Mouse (Mus musculus) adipocyte (in vitro differentiated cells): ENCODE results near the gene Mab21l1.

ENCODE experiments used
- DNase-seq: peaks from one replicate; pipeline ENCODE4 v3.0.0-alpha.2; 2016; ENCODE audit warnings: low spot score

Gene Mab21l1

DNA sequence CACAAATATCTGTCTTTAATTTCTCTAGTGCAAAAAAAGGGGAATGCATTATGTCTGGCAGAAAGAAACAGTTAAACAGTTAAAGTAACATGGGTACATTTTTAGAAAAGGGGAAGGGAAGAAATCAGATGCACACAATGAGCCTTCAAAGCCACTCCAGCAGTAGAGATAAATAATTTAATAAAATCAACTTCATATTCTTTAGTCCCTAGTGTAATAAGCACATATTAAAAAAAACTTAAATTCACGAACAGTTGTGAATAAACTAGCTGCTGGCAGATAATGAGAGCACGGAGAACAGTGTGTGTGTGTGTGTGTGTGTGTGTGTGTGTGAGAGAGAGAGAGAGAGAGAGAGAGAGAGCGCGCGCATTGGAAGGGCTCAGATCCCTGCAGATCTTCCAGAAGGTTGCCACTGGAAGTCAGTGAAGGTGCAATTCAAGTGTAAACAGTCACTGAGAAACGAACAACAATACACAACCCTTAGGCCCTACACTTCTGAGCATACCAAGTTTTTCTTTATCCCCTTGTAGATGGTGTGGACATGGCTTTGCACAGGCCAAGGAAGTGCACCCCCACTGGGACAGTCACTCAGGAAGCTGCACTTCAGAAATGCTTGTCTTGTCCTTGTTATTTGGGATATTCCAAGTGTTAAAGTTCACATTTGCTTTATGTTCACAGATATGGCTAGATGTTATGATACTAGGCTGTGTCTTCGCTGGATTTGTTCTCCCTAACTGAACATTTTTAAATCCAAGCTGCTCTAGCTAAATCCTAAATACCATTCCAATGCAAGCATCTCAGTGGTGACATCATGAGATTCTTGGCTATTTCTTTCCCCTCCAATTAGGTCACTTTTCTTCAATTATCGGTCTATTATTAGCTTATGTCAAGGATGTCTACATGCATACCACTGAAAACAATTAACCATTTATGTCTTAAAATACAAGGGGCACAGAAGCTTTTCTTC lies 3.3 kb upstream of the Mab21l1 start:
- no peak for DNase-seq

DNA sequence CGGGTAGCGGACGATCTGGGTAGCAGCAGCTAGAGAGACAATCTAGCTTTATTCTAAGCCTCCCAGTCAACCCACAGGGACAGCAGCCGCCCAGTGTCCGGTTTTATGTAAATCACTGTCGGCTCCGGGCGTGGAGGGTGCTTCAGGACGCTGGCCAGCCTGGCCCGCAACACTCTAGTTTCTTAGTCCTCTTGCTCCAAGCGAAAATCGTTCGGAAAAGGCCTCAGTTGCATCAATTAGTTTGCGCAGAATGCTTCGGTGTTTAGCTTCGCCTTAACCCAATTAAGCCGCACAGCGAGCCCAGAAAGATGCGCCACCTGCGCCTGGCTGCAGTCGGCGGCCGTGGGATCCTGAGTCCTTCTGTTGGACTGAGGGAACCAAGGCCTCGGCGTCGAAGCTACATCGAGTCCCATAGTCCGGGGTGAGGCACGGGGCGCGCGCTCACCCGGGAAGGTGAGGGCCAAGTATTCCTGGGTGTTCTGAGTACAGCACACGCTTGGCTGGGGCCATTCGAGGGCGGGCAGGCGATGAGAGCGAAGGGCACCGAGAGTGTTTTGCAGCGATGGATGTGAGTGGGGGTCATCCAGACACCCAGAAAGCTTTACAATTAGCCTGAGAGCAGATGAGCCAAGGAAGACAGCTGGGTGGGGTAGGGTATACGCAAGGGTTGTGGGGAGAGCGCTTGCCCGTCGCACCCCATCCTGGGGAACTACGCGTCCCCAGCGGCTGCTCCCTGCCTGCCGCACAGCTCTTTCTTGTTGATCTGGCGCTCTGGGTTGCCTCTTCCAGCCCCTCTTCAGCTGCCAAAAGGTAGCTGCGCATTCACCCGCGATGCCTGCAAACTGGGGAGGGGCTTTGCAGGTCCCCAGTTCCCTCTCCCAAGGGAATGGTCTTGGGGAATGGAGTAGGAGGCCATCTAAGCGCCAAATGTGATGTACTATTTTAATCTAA lies 1.9 kb upstream of the Mab21l1 start:
- no peak for DNase-seq

DNA sequence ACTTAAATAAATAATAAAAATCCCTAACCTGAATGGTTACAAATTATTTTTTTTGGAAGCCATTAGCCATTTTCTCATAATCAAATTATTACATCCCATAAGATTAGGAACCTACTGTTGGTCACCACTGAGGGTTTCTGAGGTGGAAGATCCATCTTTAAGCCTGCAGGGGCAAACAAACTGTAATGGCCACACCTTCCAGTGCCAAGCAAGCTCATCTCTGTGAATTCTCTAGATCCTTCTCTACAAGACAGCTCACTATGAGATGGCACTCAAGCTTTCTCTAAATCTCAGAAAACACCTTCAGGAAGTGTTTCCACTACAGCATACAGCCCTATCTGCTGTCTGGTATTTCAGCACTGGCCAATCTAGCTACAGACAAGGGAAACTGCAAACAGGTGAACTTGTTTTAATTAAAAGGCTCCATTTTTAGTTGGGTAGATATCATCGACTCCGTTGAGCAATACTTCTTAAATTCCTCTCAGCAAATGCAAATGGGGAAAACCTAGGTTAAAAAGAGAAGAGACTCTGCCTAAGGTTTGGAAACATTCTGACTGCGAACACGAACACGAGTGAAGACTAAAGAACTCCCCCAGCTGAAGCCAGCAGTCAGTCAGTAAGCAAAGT lies 768 bp upstream of the Mab21l1 start:
- DNase-seq = no peak

DNA sequence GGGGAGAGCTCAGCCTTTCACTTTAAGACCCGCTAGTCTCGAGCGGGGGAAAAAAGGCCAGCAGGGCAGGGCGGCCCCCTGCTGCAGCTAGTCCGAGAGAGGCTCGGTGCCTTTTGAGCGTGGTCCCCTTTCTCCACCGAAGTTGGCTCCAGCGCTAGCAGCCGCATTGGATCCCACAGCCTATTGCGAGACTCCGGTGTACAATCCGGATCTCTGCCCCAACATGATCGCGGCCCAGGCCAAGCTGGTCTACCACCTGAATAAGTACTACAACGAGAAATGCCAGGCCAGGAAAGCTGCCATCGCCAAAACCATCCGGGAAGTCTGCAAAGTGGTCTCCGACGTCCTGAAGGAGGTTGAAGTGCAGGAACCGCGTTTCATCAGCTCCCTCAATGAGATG lies 461 bp downstream of the Mab21l1 start:
- no peak for DNase-seq

DNA sequence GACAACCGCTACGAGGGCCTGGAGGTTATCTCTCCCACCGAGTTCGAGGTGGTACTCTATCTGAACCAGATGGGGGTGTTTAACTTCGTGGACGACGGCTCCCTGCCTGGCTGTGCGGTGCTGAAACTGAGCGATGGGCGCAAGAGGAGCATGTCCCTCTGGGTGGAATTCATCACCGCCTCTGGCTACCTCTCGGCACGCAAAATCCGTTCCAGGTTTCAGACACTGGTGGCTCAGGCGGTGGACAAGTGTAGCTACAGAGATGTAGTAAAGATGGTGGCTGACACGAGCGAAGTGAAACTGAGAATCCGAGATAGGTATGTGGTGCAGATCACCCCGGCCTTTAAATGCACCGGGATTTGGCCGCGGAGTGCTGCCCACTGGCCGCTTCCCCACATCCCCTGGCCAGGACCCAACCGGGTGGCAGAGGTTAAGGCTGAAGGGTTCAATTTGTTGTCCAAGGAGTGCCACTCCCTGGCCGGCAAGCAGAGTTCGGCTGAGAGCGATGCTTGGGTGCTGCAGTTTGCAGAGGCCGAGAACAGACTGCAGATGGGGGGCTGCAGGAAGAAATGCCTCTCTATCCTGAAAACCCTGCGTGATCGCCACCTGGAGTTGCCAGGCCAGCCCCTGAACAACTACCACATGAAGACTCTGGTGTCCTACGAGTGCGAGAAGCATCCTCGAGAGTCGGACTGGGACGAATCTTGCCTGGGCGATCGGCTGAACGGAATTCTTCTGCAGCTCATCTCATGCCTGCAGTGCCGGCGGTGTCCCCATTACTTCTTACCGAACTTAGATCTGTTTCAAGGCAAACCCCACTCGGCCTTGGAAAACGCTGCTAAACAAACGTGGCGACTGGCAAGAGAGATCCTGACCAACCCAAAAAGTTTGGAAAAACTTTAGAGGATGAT lies 1.1 kb downstream of the Mab21l1 start:
- DNase-seq = peak; percentile 17

DNA sequence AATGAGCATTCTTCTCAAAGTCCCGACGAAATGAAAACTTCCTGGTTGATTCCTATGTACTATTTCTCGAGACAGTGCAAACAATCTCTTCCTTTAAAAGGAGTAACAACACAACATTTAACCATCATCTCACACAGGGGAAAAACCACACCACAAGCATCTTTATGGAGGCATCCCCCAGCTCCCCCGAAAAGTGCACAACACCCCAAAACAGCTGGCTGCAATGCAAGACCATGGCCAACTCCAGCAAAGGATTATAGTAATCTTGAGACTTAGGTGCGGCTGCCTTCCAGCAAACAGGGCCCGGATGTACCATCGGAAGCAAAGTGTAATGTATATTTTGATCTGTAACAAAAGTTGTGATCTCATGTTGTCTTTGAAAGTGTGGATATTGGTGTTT lies 1.8 kb downstream of the Mab21l1 start:
- DNase-seq = no peak

DNA sequence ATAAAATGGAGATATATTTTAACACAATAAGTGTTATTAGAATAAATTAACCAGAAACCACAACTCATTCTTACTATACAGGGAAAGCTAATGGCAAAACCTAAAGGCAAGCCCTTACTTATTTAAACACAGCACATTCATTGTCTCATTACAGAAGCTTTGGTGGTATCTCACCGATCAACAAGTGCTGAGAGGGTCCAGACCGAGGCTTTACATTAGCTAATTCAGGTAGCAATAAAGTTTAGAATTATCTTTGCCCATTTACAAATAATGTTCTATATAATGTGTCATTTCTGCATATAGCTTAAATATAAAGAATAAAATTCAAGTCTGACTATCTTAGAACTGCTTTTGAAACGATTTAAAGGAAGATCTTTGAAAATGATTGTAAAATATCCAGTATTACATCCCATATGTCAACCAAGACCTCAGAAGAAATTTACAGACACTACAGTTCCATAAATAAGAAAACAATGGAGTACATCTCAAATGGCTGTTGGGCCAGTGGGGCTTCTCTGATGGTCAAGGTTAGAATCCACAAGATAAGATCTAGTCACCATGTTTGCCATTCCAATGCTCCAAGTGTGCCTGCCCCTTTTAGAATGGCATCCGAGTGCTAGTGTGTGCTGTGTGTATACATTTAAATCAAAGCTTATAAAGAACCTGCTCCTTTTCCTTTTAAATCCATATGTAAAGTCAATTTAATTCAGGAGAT lies 3.1 kb downstream of the Mab21l1 start:
- DNase-seq = no peak

DNA sequence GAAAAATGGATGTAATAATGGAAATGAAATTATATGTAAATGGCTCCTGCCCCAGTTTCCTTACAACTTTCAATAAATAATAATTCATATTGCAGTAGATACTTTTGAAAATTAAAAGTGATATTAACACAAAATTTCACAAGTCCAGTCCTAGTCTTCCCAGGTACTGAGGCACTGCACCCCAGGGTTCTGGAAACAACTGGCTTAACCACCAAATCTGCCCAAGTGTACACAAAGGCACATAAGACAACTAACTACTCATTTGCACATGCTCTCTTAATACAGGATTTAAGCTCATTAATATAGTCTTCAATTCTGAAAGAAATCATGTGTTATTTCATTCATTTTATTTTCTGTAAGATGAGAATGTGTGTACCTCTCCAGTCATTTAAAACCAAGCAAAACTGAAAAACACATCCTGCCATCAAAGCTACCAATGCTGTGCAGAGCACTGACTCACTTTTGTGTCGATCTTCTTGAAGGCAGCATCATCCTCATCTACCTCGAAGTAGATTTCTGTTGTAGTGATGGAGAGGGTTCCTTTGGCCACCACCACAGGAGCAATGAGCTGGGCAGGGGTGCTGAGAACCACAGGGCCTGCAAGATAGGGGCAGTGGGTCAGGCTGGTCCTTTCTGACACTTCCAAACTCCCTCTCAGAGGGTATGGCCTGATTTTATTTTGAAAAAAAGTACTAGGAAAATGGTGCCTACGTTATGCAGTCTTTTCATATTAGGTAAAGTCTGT lies 3.8 kb downstream of the Mab21l1 start:
- DNase-seq = no peak

DNA sequence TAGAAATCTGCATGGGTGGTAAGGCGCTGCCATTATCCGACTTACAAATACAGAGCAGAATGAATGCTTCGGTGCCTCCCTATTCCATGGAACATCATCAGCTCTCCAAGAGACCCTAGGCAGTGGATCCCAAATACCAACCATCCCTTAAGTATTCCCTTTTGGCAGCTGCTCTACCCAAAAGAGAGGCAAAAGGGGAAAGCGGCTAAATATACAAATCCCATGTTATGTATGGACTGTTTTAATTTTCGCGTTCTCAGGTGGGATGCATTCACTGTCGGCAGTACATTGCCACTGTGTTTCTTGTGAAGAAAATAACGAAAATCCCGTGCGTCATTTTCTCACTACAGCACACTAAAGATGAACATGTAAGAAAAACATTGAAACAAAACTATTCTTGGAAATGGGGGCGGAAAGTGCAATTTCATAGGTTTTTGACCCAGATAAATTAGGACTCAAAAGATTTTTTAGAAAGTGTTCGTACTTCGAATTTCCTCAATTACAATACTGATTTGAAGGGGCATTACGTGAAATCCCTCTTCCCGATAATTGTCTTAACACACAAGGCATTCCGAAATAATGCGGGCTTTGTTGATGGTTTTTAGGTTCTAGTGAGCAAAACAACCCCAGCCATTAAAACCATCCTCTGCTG lies 4.7 kb downstream of the Mab21l1 start:
- DNase-seq = no peak

DNA sequence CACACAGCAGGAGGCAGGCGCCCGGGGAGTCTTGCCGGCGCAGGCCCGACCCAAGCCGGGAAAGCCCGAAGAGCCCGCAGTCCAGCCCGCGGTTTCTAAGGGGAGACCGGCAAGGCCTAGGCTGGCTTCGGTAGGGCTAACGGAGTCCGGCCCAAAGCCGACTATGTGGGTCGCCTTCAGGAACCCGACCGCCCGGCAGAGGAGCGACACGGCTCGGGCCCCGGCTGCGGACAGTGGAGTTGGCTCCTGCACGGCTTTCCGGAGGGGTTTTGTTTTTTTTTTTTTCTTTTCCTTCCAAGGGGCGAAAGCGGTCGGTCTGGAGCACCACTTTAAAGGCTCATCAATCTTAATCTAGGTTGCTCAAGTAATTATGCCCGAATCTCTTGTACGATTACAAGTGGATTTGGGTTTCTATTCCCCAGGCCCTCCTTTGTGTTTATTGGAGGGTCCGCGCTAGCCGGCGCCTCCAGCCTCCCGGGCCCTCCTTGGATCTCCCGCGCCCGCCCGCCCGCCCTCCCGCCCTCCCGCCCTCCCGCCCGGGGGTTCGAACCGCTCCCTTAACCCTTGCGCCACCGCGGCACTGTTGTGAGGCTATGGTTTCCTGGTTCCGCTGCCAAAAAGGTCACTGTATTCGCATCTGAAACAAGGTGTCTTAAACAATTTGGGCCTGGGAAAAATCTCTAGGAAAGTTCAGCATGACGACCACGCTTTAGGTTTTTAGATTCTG lies 5.3 kb downstream of the Mab21l1 start:
- DNase-seq = no peak

DNA sequence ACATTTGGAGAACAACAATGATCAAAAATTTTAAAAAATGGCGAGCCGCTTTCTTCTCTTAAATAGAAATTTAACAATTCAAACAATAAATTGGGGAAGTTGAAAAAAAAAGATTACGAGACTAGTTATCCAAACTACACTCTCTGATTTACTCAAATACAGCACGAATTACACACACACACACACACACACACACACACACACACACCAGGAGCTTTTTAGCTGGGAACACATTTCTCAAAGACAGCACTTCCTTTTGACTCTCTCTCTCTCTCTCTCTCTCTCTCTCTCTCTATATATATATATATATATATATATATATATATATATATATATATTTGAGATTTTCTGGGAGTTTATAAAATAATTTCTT lies 5.9 kb downstream of the Mab21l1 start:
- DNase-seq = no peak

DNA sequence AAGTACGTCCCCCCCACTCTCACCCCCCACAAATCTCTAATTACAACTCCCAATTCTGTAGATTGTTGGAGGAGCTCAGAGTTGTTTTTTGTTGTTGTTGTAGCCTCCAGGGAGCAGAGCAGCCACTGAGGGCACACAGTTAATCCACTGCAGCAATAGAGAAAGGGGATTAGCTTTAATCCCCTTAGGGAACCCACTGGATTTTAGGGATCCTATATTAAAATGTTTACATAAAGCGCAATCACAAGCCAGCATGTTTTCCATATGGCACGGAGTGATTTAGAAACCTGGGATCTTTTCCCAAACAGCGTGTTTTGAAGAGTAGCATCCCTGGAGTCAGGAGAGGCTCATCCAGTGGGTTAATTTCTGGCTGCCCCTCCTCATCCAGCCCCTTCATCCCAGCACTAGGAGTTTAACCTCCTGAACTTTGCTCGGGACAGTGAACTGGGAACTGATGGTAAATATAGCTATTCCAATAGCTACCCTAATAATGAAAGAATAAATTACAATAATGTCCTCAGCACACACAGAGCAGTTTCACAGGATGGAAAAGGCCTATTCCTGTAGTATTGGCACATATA lies 6.4 kb downstream of the Mab21l1 start:
- no peak for DNase-seq

DNA sequence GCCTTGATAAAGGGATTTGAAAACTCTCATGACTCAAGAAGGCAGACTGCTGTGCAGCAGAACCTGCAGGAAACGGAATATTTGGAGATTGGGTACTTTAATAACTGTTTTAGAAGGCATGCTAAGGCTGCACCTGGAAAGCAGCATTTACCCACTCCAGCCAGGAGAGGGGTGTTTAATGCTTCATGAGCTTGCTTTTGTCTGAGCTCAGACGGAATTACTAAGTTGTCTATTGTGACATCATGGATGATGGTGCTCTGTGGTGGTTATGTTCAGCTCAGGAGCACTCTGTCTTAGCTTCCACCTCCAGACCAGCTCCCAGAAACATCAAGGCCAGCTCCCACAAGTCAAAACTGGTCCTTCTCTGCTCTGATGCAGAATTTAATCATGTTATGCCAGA lies 7.5 kb downstream of the Mab21l1 start:
- DNase-seq = no peak

DNA sequence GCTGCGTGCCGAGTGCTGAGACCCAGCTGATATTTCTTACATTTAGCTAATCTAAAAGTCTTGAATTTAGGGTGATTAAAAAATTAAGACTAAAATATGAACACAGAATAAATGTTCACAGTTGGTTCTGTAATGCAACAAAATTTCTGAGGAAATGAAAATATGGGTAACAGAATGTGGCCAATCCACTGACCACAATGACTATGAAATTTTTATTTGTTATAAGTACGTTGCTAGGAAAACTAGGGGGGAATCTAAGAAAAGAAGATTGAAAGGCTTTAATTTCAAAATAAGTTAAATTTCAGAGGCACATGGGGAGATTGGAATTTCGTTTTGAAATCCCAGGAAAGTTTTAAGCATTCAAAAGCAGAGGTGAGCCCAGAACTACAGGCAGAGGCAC lies 8.3 kb downstream of the Mab21l1 start:
- DNase-seq = no peak

DNA sequence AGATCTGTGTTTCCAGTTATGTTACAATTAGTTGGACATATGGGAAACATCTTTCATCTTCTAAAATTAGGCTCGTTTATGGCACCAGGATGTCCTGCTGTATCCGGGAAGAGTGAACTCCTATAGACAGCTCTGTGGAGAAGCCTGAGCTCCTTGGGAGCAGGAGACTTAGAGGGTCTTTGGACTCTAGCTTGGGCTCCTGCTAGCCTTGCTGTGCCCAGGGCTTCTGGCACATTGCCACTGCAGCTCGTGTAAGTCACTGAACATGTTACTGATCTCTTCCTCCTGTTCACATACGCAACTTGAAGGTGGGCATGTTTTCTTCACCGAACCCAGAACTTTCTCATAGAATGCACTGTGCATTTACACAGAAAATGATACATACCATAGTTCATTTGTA lies 9.9 kb downstream of the Mab21l1 start:
- DNase-seq = no peak

DNA sequence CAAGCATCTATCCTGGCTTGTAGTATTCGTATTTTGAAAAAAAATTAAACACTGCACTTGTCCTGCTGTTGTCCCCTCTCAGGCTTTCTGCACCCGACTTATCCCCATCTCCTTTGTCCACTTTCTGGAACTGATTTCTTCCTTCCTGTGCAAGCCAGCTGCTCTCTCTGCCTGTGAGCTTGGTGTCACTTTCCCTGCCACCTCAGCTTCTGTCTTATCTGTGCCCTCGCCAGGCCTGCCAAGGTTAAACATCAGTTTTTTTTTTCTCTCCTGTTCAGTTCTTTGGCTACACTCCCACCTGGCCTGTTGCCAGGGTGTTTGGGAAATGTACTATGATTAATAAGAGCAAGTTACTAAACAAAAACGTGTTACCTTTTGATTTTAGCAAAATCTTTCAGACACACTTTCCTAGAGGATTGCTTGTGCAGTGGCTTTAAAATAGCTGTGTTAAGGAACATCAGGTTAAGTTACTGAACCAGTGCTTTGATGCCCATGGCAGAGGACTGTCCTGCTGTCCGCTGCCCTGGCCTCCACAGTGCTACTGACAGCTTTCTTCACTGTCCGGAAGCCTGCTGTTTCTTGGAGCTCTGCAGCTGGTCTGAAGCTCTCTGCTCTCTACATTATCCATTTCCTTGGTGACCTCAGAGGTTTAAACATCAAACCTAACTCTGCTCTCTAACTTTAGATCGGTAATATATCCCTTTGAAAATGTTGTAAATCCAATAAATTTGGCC lies 11.7 kb downstream of the Mab21l1 start:
- DNase-seq = peak; percentile 67

DNA sequence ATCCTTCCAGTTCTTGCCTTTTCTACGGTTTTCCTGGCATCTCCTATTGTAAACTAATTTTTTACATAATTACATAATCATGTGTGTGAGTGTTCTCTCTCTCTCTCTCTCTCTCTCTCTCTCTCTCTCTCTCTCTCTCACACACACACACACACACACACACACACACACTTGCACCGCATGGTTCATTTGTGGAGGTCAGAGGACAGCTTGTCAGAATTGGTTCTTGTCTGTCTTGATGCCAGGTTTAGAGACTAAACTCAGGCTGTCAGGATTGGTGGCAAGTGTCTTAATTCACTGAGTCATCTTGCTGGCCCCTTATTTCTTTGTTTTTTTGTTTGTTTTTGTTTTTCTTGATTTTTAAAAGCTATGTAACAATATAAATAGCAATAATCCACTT lies 12.5 kb downstream of the Mab21l1 start:
- DNase-seq = peak; percentile 23
